ENCODE assay signal across 9 mouse cellular contexts in genomic region chr11:6471054-6471453, GRCm38 (mm10). TPM values are rescaled to one million over a fixed set of nuclear protein-coding genes. Genes with fewer than 3 reads are reported as not detected.
DNase-seq lines count a peak whose midpoint lies in the region; ATAC-seq lines count a peak whose summit lies in the region.
"Had no signal": no experiment of that assay in that cellular context is flagged by ENCODE, and none has a peak within 500 bp of the region (broad histone marks: within the 10 kb centered on the region; RNA-seq: fewer than 3 reads in every experiment).

No protein-coding gene starts in this region.

- H3K4me2 ChIP-seq in heart, embryonic 13.5 days, result peak overlapping the region; percentile 95
- peak overlapping the region; percentile 99 for H3K4me2 ChIP-seq in hindbrain, embryonic 14.5 days (replicated peaks)
- peak overlapping the region; percentile 84 for H3K4me2 ChIP-seq in midbrain, embryonic 13.5 days (replicated peaks)

- H3K9ac ChIP-seq in heart, embryonic 13.5 days, result peak overlapping the region; percentile 86
- H3K9ac ChIP-seq in hindbrain, embryonic 14.5 days, result peak overlapping the region; percentile 95
- peak overlapping the region; percentile 68 for H3K9ac ChIP-seq in midbrain, embryonic 13.5 days (replicated peaks)

- no peaks in the 10 kb centered on the region for H3K9me3 ChIP-seq in heart, embryonic 13.5 days
- no peaks in the 10 kb centered on the region for H3K9me3 ChIP-seq in hindbrain, embryonic 14.5 days (ENCODE audit: control insufficient read depth, low read length)
- no peaks in the 10 kb centered on the region for H3K9me3 ChIP-seq in midbrain, embryonic 13.5 days

- ATAC-seq in heart, embryonic 13.5 days (ENCODE audit: extremely low read depth, insufficient number of reproducible peaks, low FRiP score, low TSS enrichment), result no peak
- no peak for ATAC-seq in hindbrain, embryonic 14.5 days (ENCODE audit: low FRiP score)
- no peak for ATAC-seq in midbrain, embryonic 13.5 days

- H3K27me3 ChIP-seq in heart, embryonic 13.5 days (replicated peaks), result no peaks in the 10 kb centered on the region
- H3K27me3 ChIP-seq in hindbrain, embryonic 14.5 days (ENCODE audit: control insufficient read depth, insufficient read depth, low read length), result no peaks in the 10 kb centered on the region
- no peaks in the 10 kb centered on the region for H3K27me3 ChIP-seq in midbrain, embryonic 13.5 days

- intact Hi-C loops in heart, postnatal 25 days (cut with DNase I), result no loop called here

- H3K36me3 ChIP-seq in heart, embryonic 13.5 days, result peaks cover 43% of the 10 kb centered on the region
- H3K36me3 ChIP-seq in hindbrain, embryonic 14.5 days (replicated peaks; ENCODE audit: control insufficient read depth, insufficient read depth), result peaks cover 31% of the 10 kb centered on the region
- peaks cover 23% of the 10 kb centered on the region for H3K36me3 ChIP-seq in midbrain, embryonic 13.5 days

- peak overlapping the region; percentile 89 for H3K4me3 ChIP-seq in heart, embryonic 13.5 days
- H3K4me3 ChIP-seq in brown adipose tissue, adult 24 weeks (ENCODE audit: insufficient read depth, low read depth, low read length), result peak overlapping the region; percentile 5; the same call in 1 of the 2 replicates
- peak overlapping the region; percentile 79 for H3K4me3 ChIP-seq in hindbrain, embryonic 14.5 days (replicated peaks; ENCODE audit: low read length)
- H3K4me3 ChIP-seq in midbrain, embryonic 13.5 days (replicated peaks), result peak overlapping the region; percentile 48

- peaks cover 50% of the 10 kb centered on the region for H3K4me1 ChIP-seq in heart, embryonic 13.5 days
- H3K4me1 ChIP-seq in brown adipose tissue, adult 24 weeks (ENCODE audit: control insufficient read depth, insufficient read depth, insufficient read length, low read length), result peaks cover 14% of the 10 kb centered on the region
- H3K4me1 ChIP-seq in hindbrain, embryonic 14.5 days (replicated peaks; ENCODE audit: control insufficient read depth, insufficient read depth, low read length), result peaks cover 54% of the 10 kb centered on the region
- peaks cover 67% of the 10 kb centered on the region for H3K4me1 ChIP-seq in midbrain, embryonic 13.5 days (replicated peaks)

- DNase-seq in heart, postnatal 25 days (ENCODE audit: low spot score), result no peak
- DNase-seq in hindbrain, embryonic 14.5 days (ENCODE audit: low spot score), result peak; percentile 28
- DNase-seq in urinary bladder, adult 2 months (ENCODE audit: low spot score), result no peak
- no peak for DNase-seq in testis, postnatal 14 days (ENCODE audit: low spot score)
- no peak for DNase-seq in layer of hippocampus, postnatal 36 days
- DNase-seq: kidney, postnatal 25 days had no signal

- 60% methylated on average over 2 of the region's 2 CpGs for WGBS in heart, embryonic 13.5 days
- WGBS in hindbrain, embryonic 14.5 days, result 51% methylated on average over 2 of the region's 2 CpGs
- WGBS in midbrain, embryonic 13.5 days, result 67% methylated on average over 2 of the region's 2 CpGs

- peak overlapping the region; percentile 88 for H3K27ac ChIP-seq in heart, embryonic 13.5 days (replicated peaks)
- no peak overlapping the region for H3K27ac ChIP-seq in brown adipose tissue, adult 24 weeks (replicated peaks; ENCODE audit: low read depth, low read length)
- H3K27ac ChIP-seq in hindbrain, embryonic 14.5 days, result peak overlapping the region; percentile 72
- H3K27ac ChIP-seq in midbrain, embryonic 13.5 days, result peak overlapping the region; percentile 61

RNA-seq across cellular contexts. Expression of gene Purb, which starts 4.7 kb away (rescaled TPM):
- polyA plus RNA-seq in heart, embryonic 13.5 days (2015; fragmentation: Nextera tagmentation; extraction: Ambion mirVana), result 23.5 and 25.5 TPM in 2 replicates
- 10 to 100 TPM; 34.4 to 36.8 TPM for total RNA-seq in heart, postnatal 25 days (2021)
- 25.2 and 39.9 TPM in 2 replicates for polyA plus RNA-seq in brown adipose tissue, adult 24 weeks (2012; ENCODE audit: insufficient read depth, insufficient read length, missing spikeins)
- 9.8 and 9.9 TPM in 2 replicates for polyA plus RNA-seq in hindbrain, embryonic 14.5 days (2014; fragmentation: Nextera tagmentation; extraction: Ambion mirVana)
- polyA plus RNA-seq in midbrain, embryonic 13.5 days (2015; fragmentation: Nextera tagmentation; extraction: Ambion mirVana), result 12.7 and 13.9 TPM in 2 replicates
- 22.3 and 29.5 TPM in 2 replicates for polyA plus RNA-seq in urinary bladder, adult 2 months (2012; rRNA removed)
- 100 to 1,000 TPM; 255 to 257 TPM for total RNA-seq in layer of hippocampus, postnatal 36 days (2021)

RNA-seq across cellular contexts. Expression of gene H2afv, which starts 26.8 kb away (rescaled TPM):
- polyA plus RNA-seq in heart, embryonic 13.5 days (2015; fragmentation: Nextera tagmentation; extraction: Ambion mirVana), result 309 and 340 TPM in 2 replicates
- total RNA-seq in heart, postnatal 25 days (2021), result 10 to 100 TPM; 67.7 to 69.4 TPM
- 54.3 and 66.3 TPM in 2 replicates for polyA plus RNA-seq in brown adipose tissue, adult 24 weeks (2012; ENCODE audit: insufficient read depth, insufficient read length, missing spikeins)
- polyA plus RNA-seq in hindbrain, embryonic 14.5 days (2014; fragmentation: Nextera tagmentation; extraction: Ambion mirVana), result 239 and 249 TPM in 2 replicates
- 605 and 617 TPM in 2 replicates for polyA plus RNA-seq in midbrain, embryonic 13.5 days (2015; fragmentation: Nextera tagmentation; extraction: Ambion mirVana)
- polyA plus RNA-seq in urinary bladder, adult 2 months (2012; rRNA removed), result 97.0 and 110 TPM in 2 replicates
- total RNA-seq in layer of hippocampus, postnatal 36 days (2021), result 10 to 100 TPM; 41.8 to 42.6 TPM

RNA-seq across cellular contexts. Expression of gene Myo1g, which starts 49.7 kb away (rescaled TPM):
- polyA plus RNA-seq in heart, embryonic 13.5 days (2015; fragmentation: Nextera tagmentation; extraction: Ambion mirVana), result 0.50 and 0.98 TPM in 2 replicates
- total RNA-seq in heart, postnatal 25 days (2021), result 1 to 10 TPM; 1.5 to 2.4 TPM
- 0.71 and 2.9 TPM in 2 replicates for polyA plus RNA-seq in brown adipose tissue, adult 24 weeks (2012; ENCODE audit: insufficient read depth, insufficient read length, missing spikeins)
- polyA plus RNA-seq in hindbrain, embryonic 14.5 days (2014; fragmentation: Nextera tagmentation; extraction: Ambion mirVana), result 0.31 and 0.74 TPM in 2 replicates
- 0.27 and 0.32 TPM in 2 replicates for polyA plus RNA-seq in midbrain, embryonic 13.5 days (2015; fragmentation: Nextera tagmentation; extraction: Ambion mirVana)
- polyA plus RNA-seq in urinary bladder, adult 2 months (2012; rRNA removed), result 10.1 and 12.6 TPM in 2 replicates
- 1 to 10 TPM in 1 of 2 experiments, under 1 TPM in 1; 0.45 to 1.1 TPM for total RNA-seq in layer of hippocampus, postnatal 36 days (2021)

RNA-seq across cellular contexts. Expression of gene Ppia, which starts 55.8 kb away (rescaled TPM):
- 4,195 and 4,594 TPM in 2 replicates for polyA plus RNA-seq in heart, embryonic 13.5 days (2015; fragmentation: Nextera tagmentation; extraction: Ambion mirVana)
- total RNA-seq in heart, postnatal 25 days (2021), result 100 to 1,000 TPM; 316 to 357 TPM
- 1,997 and 2,277 TPM in 2 replicates for polyA plus RNA-seq in brown adipose tissue, adult 24 weeks (2012; ENCODE audit: insufficient read depth, insufficient read length, missing spikeins)
- polyA plus RNA-seq in hindbrain, embryonic 14.5 days (2014; fragmentation: Nextera tagmentation; extraction: Ambion mirVana), result 4,304 and 4,427 TPM in 2 replicates
- polyA plus RNA-seq in midbrain, embryonic 13.5 days (2015; fragmentation: Nextera tagmentation; extraction: Ambion mirVana), result 3,782 and 3,914 TPM in 2 replicates
- 1,961 and 2,442 TPM in 2 replicates for polyA plus RNA-seq in urinary bladder, adult 2 months (2012; rRNA removed)
- total RNA-seq in layer of hippocampus, postnatal 36 days (2021), result 1,000 to 10,000 TPM; 1,662 to 1,810 TPM

Comparison
In these comparisons a context has a peak if more than half of its experiments do, and no peak if none do; other contexts are left out.
1. H3K4me3 ChIP-seq: peak in every context shown above with its lines; median percentile 89 in heart, embryonic 13.5 days; 79 in hindbrain, embryonic 14.5 days; 48 in midbrain, embryonic 13.5 days; 5 in brown adipose tissue, adult 24 weeks.